Mouse (Mus musculus) embryo, embryonic 11 days (tissue): ENCODE data around the gene Mdga1.
A peak's percentile ranks its signal among the peaks of the same experiment; 100 is the strongest.

Experiments
- DNase-seq: peaks from one replicate; pipeline ENCODE4 v3.0.0-alpha.2; 2015

The Mdga1 gene

DNA sequence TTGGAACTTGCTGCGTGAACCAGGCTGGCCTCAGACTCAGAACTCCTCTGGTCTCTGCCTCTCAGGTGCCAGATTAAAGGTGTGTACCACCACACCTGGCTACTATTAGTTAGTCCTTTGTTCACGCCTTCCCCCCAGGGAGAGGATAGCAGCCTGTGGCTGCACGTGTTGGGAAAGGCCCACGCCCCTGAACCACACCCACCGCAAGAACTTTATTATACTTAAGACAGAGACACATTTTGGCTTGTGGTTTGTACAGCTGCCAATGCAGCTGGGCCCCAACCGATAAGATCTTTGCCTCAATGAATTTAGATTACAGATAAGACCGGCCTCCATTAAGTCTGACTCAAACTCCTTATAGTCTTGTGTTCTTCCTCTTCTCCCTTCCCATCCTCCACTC lies 10.0 kb upstream of the Mdga1 start:
- no peak for DNase-seq

GRCm38 (mm10) chr17:29979020-29979419 lies 9.1 kb upstream of the Mdga1 start:
- DNase-seq, result no peak

DNA sequence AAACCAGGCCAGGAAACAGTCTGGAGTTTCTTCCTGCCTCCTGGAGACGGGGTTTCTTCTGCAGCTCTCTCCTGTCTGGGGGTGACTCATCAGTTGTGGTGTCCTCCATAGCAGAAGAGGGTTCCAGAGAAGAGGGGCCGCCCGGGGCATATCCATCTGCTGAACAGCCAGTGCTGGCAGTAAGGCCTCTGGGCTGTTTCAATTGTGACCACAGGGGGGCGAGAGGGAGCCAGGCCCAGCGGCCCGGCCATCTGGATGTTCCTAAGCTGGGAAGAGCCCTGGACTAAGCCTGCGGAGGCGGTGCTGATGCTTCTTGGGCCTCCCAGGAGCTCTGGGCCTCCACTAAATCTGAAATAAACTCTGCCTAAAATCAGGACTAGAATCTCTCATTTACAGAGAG lies 5.8 kb upstream of the Mdga1 start:
- DNase-seq, result peak; percentile 89

DNA sequence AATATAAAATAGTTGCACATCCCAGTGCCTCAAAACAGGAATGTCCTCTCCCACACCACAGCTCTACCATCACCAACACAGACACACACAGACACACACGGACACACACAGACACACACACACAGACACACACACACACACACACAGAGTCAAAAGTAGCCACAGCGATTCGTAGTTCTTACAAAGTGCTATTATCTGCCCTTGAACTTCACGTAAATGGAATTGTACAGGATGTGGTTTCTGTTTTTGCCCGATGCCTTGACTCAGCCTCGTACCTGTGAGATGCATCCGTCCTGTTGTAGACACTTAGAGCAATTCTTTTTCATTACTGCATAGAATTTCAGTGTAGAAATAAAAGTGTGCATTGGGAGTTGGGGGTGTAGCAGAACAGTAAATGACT lies 3.3 kb upstream of the Mdga1 start:
- no peak for DNase-seq

DNA sequence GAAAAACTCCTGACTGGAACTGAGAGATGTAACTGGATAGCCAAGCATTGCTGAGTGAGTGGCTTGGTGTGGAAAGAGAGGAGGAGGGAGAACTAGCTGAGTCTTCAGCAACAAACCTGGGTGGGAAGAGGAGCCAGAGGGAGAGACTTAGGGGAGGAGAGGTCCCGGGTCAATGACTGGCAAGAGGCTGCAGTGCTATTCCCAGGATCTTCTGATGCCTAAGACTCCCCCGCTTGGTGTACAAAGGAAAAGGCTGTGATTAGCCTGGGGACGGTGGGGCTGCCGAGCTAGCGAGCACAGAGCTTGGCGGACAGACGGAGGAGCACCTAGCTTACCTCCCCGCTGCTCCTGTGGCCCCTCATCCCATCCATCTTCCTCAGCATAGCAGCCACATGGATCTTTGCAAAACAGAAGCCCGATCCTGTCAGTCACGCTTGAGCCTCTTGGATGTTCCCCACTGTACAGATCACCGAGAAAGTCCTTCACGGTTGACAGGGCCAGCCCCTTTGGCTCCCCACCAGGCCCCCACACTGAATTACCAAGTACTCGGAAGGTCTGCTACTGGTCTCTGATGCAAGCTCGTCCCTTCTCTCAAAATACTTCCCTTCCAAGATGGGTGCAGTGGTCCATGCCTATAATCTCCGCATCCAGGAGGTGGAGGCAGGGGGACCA lies 2.0 kb upstream of the Mdga1 start:
- no peak for DNase-seq

DNA sequence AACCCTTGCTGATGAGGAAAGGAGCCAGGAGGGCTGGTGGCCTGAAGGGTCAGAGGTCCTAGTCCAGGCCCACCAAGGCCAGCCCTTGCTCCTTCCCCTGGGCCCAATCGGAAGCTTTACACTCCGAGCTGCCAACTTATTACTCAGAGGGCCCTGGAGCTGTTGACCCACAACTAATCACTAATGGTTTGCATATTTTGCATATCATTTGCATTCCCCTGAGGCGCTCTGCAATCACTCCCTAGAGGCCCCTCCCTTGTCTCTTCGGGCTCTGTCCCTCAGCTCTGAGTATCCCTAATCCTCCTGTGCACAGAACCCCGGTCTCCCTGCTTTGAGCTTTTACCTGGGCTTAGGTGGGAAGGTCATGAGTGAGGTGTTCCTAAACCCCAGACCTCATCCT lies 4.4 kb downstream of the Mdga1 start:
- no peak for DNase-seq

- DNase-seq, result peak; percentile 52
Measured at GRCm38 (mm10) chr17:29963730-29964259, 6.1 kb downstream of the Mdga1 start.

GRCm38 (mm10) chr17:29955880-29956279 lies 14.0 kb downstream of the Mdga1 start:
- DNase-seq, result no peak

DNA sequence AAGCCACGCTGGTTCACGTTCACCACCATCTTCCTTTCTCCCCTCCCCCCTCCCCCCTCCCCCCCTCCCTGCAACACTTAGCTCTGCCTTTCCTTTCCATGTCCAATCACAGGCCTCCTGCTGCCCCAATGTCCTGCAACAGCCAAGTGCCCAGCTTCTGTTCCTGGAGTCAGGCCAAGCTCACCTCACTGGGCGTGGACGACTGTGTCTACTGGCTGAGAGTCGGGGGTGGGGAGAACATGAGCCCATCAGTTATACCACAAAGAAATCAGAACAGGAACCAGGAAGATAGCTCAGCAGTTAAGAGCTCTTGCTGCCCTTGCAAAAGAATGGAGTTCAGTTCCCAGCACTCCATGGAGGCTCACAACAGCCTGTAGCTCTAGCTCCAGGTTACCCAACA lies 15.6 kb downstream of the Mdga1 start:
- no peak for DNase-seq

GRCm38 (mm10) chr17:29951100-29951499 lies 18.8 kb downstream of the Mdga1 start:
- DNase-seq, result peak; percentile 27

DNA sequence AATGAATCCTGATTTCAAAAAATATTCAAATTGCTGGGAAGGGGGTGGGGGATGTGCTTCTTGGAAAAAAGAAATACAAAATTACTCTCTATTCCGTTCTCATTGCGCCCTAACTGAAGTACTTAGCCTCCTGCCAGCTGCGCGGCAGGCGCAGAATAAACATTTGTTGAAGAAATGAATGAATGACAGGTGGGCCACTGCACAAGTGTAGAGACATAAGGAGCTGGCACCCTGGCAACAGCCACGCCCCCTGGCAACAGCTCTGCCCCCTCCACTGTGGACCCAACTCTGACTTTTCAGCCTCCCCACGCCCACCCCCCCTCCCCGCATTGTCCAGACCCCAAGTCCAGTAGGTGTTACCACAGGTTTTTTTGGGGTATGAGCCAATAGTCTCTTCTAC lies 19.3 kb downstream of the Mdga1 start:
- DNase-seq, result no peak

DNA sequence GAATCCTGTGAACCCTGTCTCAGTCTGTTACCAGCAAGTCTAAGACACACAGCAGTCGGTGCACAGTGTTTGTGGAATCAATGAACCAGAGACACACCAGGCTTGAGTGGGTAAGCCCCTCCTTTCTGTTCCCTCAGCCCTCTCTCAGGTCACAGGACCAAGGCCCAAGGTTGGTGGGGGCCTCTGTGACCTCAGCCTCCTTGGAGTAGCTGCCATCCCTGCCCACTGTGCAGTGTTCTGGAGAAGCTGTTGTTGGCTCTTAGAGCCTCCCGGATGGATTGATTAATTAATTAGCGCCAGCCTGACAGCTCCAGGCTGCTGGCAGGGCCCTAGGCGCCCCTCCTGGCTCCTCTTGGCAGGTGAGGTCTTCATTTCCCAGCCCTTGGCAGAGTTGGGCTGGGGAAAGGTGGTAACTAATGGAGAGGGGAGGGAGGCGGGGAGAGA lies 22.6 kb downstream of the Mdga1 start:
- no peak for DNase-seq

GRCm38 (mm10) chr17:29944376-29944775 lies 25.5 kb downstream of the Mdga1 start:
- no peak for DNase-seq

- DNase-seq, result no peak
Measured at GRCm38 (mm10) chr17:29939011-29939410, 30.9 kb downstream of the Mdga1 start.

DNA sequence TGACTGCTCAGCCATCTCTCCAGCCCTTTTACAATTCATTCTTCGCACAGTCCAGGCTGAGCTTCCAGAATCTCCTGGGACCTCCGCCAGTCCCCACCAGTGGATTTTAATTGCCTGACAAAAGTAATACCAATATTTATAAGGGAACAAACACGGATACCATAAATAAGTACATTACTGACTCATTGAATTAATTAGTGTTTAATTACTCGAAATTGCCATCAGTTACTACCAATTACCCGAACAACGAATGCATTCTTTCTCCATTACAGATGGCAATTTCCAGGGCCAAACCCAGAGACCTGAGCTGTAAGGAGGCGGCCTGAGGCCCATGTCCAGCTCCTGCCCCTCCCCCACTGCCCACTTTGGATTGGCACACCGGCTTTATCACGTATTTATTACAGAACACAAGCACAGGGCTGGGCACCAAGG lies 32.5 kb downstream of the Mdga1 start:
- DNase-seq, result no peak

GRCm38 (mm10) chr17:29934133-29934851 lies 35.6 kb downstream of the Mdga1 start:
- no peak for DNase-seq

DNA sequence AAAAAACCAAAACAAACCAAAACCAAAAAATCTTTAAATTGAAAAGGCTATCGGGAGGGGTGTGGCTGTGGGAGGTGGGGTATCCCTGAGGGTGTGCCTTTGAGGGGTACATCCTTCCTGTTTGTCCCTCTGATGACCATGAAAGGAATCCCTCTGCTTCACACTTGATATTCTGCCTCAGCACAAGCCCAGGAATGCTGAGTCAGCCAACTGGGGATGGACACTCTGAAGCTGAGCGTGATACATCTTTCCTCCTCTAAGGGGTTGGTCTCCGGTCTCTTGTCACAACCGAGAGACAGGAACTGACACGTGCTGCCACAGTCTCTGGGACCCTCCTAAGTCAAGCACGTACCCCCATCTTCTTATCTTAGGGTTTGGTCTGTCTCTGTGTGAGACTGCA lies 37.1 kb downstream of the Mdga1 start:
- DNase-seq, result no peak

GRCm38 (mm10) chr17:29931224-29931945 lies 38.5 kb downstream of the Mdga1 start:
- DNase-seq, result no peak

- DNase-seq, result no peak
Measured at GRCm38 (mm10) chr17:29928751-29929237, 41.1 kb downstream of the Mdga1 start.

- DNase-seq, result no peak
Measured at GRCm38 (mm10) chr17:29925608-29926606, 44.0 kb downstream of the Mdga1 start.

GRCm38 (mm10) chr17:29920089-29920488 lies 49.8 kb downstream of the Mdga1 start:
- DNase-seq, result no peak

GRCm38 (mm10) chr17:29919552-29919920 lies 50.4 kb downstream of the Mdga1 start:
- no peak for DNase-seq
